Mouse (Mus musculus) layer of hippocampus, adult 11-12 months (tissue): ENCODE measurements at regions not wholly inside any gene's neighbourhood (a gene's known extent, or its start where the extent isn't known, plus 50 kb on each side); places are given as distances from the start of the nearest gene placed in this dataset.
"Not testable (repeated sequence)": the region's sequence is repeated elsewhere in the genome, so short reads cannot be mapped to it uniquely, and the experiment has no call there.

Experiments
- DNase-seq: peaks from one replicate; pipeline ENCODE4 v3.0.0; 2022; ENCODE audit warnings: low spot score

- DNase-seq, result peak; percentile 7
Measured at GRCm38 (mm10) chr4:75466880-75467327, 188.8 kb upstream of the Dmac1 start.

GRCm38 (mm10) chr4:75463579-75463978 lies 185.5 kb upstream of the Dmac1 start:
- no peak for DNase-seq

- no peak for DNase-seq
Measured at GRCm38 (mm10) chr4:75449478-75449877, 171.4 kb upstream of the Dmac1 start.

- no peak for DNase-seq
Measured at GRCm38 (mm10) chr4:75423296-75423695, 145.2 kb upstream of the Dmac1 start.

- not testable (repeated sequence) for DNase-seq
Measured at GRCm38 (mm10) chr4:75400754-75401153, 122.6 kb upstream of the Dmac1 start.

GRCm38 (mm10) chr4:75394992-75395391 lies 116.9 kb upstream of the Dmac1 start:
- no peak for DNase-seq

- DNase-seq, result no peak
Measured at GRCm38 (mm10) chr4:75394264-75394663, 116.2 kb upstream of the Dmac1 start.

- DNase-seq, result no peak
Measured at GRCm38 (mm10) chr4:75386271-75386938, 108.3 kb upstream of the Dmac1 start.

- DNase-seq, result no peak
Measured at GRCm38 (mm10) chr4:75359496-75359895, 81.4 kb upstream of the Dmac1 start.

GRCm38 (mm10) chr4:75355621-75356020 lies 77.5 kb upstream of the Dmac1 start:
- DNase-seq, result no peak

GRCm38 (mm10) chr4:75334496-75334895 lies 56.4 kb upstream of the Dmac1 start:
- DNase-seq, result no peak

- DNase-seq, result no peak
Measured at GRCm38 (mm10) chr4:75332791-75333190, 54.7 kb upstream of the Dmac1 start.

GRCm38 (mm10) chr4:75329511-75330171 lies 51.5 kb upstream of the Dmac1 start:
- DNase-seq, result no peak
